Mouse (Mus musculus): ENCODE results near the gene Ttll5. TPM values are rescaled to one million over a fixed set of nuclear protein-coding genes. Genes with fewer than 3 reads are reported as not detected.

The Ttll5 gene
- 14.9 TPM for polyA plus RNA-seq (2017; shearing (Covaris generic))

GRCm38 (mm10) chr12:85824438-85825264 lies at the start of gene Ttll5, which contains the start of gene Erg28:
TSS of gene Ttll5 (plus strand) at chr12:85824659.
TSS of gene Erg28 (minus strand) at chr12:85824550.

GRCm38 (mm10) chr12:86078553-86079201 lies 254.2 kb downstream of the Ttll5 start, which contains the start of gene Tgfb3:
TSS of gene Tgfb3 (minus strand) at chr12:86079041.

GRCm38 (mm10) chr12:86082481-86083012 lies 258.1 kb downstream of the Ttll5 start, which contains the start of gene Ift43:
TSS of gene Ift43 (plus strand) at chr12:86082541.

Other genes starting within 250 kb of the Ttll5 start
- 1.2 TPM for gene Jdp2, start 225.6 kb upstream of the Ttll5 start, polyA plus RNA-seq (2017; shearing (Covaris generic))
- gene Batf, start 138.0 kb upstream of the Ttll5 start, polyA plus RNA-seq (2017; shearing (Covaris generic)): 309 TPM
- 0.69 TPM for gene Flvcr2, start 78.1 kb upstream of the Ttll5 start, polyA plus RNA-seq (2017; shearing (Covaris generic))
- 123 TPM for gene Erg28, start 109 bp upstream of the Ttll5 start, polyA plus RNA-seq (2017; shearing (Covaris generic))

Measured in inflammation-experienced regulatory T-cells, adult 16 weeks (primary cell).